Mouse (Mus musculus) CH12.LX (cell line): ENCODE results near the gene Ptgs2. TPM values are rescaled to one million over a fixed set of nuclear protein-coding genes. Genes with fewer than 3 reads are reported as not detected.
A peak's percentile ranks its signal among the peaks of the same experiment; 100 is the strongest.

ENCODE experiments used
- DNase-seq: peaks from one replicate; pipeline ENCODE4 v3.0.0-alpha.2; 2013; ENCODE audit errors: extremely low read depth
- H3K27ac ChIP-seq: 2 replicates; pipeline ENCODE4 v1.5.1; 2012; ENCODE audit warnings: low read depth, mild to moderate bottlenecking, control low read depth, moderate library complexity; ENCODE audit not compliant: insufficient read depth
- H3K27me3 ChIP-seq: replicated peaks from 2 replicates; pipeline ENCODE3; 2012; ENCODE audit warnings: inconsistent platforms
- H3K36me3 ChIP-seq, 2 experiments: replicated peaks in 1 of 2; 2 replicates each; pipeline versions ENCODE3 to v1.6.1; 2012; ENCODE audit warnings: inconsistent platforms in 1 of 2, low read length in 1 of 2, mild to moderate bottlenecking in 1 of 2, mixed read lengths in 1 of 2, moderate library complexity in 1 of 2; ENCODE audit not compliant: control insufficient read depth in 1 of 2, insufficient read depth in 1 of 2
- H3K4me1 ChIP-seq, 2 experiments: 2 replicates each; pipeline ENCODE4 v1.6.1; 2012; ENCODE audit warnings: inconsistent platforms in 1 of 2, moderate library complexity in 1 of 2; ENCODE audit not compliant: insufficient read depth in 2 of 2, control insufficient read depth in 1 of 2
- H3K4me2 ChIP-seq: 2 replicates; pipeline ENCODE4 v1.6.1; 2012; ENCODE audit warnings: low read depth, mild to moderate bottlenecking, control low read depth; ENCODE audit not compliant: poor library complexity, insufficient read depth, severe bottlenecking
- H3K4me3 ChIP-seq, 3 experiments: fragments of 150-350 bp in 1 of 3; sonication (generic) in 1 of 3; replicated peaks in 1 of 3; 2 replicates each; pipeline versions ENCODE3 to v1.5.1; 2011 to 2012; ENCODE audit warnings: low read depth in 2 of 3, low read length in 2 of 3, mild to moderate bottlenecking in 2 of 3, moderate library complexity in 2 of 3, control low read depth in 1 of 3, improper control_type of control experiment in 1 of 3, inconsistent platforms in 1 of 3, mixed read lengths in 1 of 3; ENCODE audit not compliant: poor library complexity in 1 of 3
- H3K79me2 ChIP-seq: replicated peaks from 2 replicates; pipeline ENCODE4 v1.6.1; 2012; ENCODE audit warnings: mild to moderate bottlenecking, moderate library complexity; ENCODE audit not compliant: control insufficient read depth, poor library complexity, insufficient read depth, severe bottlenecking; ENCODE audit errors: extremely low read depth
- H3K9ac ChIP-seq: 2 replicates; pipeline ENCODE4 v1.6.1; 2012; ENCODE audit warnings: low read depth, mild to moderate bottlenecking, control low read depth, moderate library complexity; ENCODE audit not compliant: insufficient read depth
- H3K9me3 ChIP-seq: replicated peaks from 2 replicates; pipeline ENCODE3; 2012; ENCODE audit warnings: low read length, inconsistent platforms, mixed read lengths
- BHLHE40 ChIP-seq: IDR thresholded peaks from 2 replicates; pipeline ENCODE4 v1.6.1; 2011; ENCODE audit warnings: mild to moderate bottlenecking, low read depth, low read length, improper control_type of control experiment
- EP300 ChIP-seq: IDR thresholded peaks from 2 replicates; pipeline ENCODE4 v1.6.1; 2011; ENCODE audit warnings: low read length, improper control_type of control experiment
- dilution Hi-C: fragments of 300-500 bp; cut with MboI; formaldehyde crosslinking; loops from 2 replicates; pipeline ENCODE4 v1.14.3; 2020; ENCODE audit warnings: low sequenced_read_pairs; ENCODE audit not compliant: extremely low pct_unique_long_range_greater_than_20kb, extremely low pct_ligation_motif_present
- in situ Hi-C: fragments of 300-500 bp; cut with MboI; formaldehyde crosslinking; loops from 3 replicates; pipeline ENCODE4 v1.14.3; 2019; ENCODE audit warnings: low sequenced_read_pairs, low pct_ligation_motif_present, low pct_unique_long_range_greater_than_20kb, mixed read lengths
- polyA plus RNA-seq: library from polyadenylated mRNA; unstranded; fragments of >175 nt; gene quantifications from 2 replicates; pipeline ENCODE4 v1.2.1, GENCODE M21; 2012; ENCODE audit warnings: low read depth; ENCODE audit not compliant: insufficient read length
- total RNA-seq, 2 experiments: library from RNA; depleted of rRNA; stranded (reverse); fragments of 300-350 nt in 1 of 2; fragments of >200 nt in 1 of 2; gene quantifications; 2 replicates each; pipeline ENCODE4 v1.2.3; 2012 to 2014

Gene Ptgs2
- total and polyA plus RNA-seq, 3 experiments, result 0.09 to 0.34 (median 0.30) TPM

DNA sequence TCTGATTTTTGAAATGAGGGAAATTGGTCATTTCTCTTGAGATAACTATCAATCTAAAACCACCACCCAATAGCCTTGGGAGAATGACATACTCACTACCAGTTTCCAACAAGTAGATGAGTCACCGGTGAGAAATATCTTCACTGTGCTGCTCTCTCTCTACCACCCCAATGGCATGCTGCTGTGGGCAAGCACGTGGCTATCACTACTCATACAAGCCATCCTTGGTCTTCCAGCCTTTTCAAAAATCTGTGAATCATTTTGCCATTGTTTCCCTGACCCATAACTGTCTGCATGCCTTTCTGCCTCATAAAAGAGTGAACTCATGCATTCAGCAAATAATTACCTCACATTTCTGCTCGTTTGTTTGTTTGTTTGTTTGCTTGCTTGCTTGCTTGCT is 51.6 kb downstream of the Ptgs2 start:
- no peaks in the 10 kb centered on the region for H3K9me3 ChIP-seq
- dilution Hi-C loops, result no loop called here
- TF ChIP-seq EP300 (no peak), BHLHE40 (peak; percentile 50; the same call in 1 of the 2 replicates)
- no peak overlapping the region for H3K4me3 ChIP-seq
- in situ Hi-C loops, result no loop called here
- DNase-seq, result no peak
- no peaks in the 10 kb centered on the region for H3K27me3 ChIP-seq
- no peaks in the 10 kb centered on the region for H3K4me1 ChIP-seq
- no peak overlapping the region for H3K4me2 ChIP-seq
- no peaks in the 10 kb centered on the region for H3K79me2 ChIP-seq
- H3K36me3 ChIP-seq, result no peaks in the 10 kb centered on the region
- H3K27ac ChIP-seq, result no peak overlapping the region
- no peak overlapping the region for H3K9ac ChIP-seq

Other genes with a start within 250 kb of the Ptgs2 start
- 13.8 and 15.6 TPM in 2 replicates for gene Pla2g4a, start 138.7 kb upstream of the Ptgs2 start, total RNA-seq (2012; rRNA removed)
- 3.2 and 5.0 TPM in 2 replicates for gene Pla2g4a, start 138.7 kb upstream of the Ptgs2 start, total RNA-seq (2014; rRNA removed)
- 3.5 and 4.2 TPM in 2 replicates for gene Pla2g4a, start 138.7 kb upstream of the Ptgs2 start, polyA plus RNA-seq
- not detected in 2 replicates for gene Pdc, start 219.4 kb downstream of the Ptgs2 start, total RNA-seq (2012; rRNA removed)
- not detected in 2 replicates for gene Pdc, start 219.4 kb downstream of the Ptgs2 start, total RNA-seq (2014; rRNA removed)
- not detected in 2 replicates for gene Pdc, start 219.4 kb downstream of the Ptgs2 start, polyA plus RNA-seq